Mouse (Mus musculus) activated CD4-positive, CD25-positive, alpha-beta regulatory T cell, adult 9 weeks (primary cell): ENCODE measurements around the gene Vmn1r39. TPM values are rescaled to one million over a fixed set of nuclear protein-coding genes. Genes with fewer than 3 reads are reported as not detected.

Source experiments
- polyA plus RNA-seq: library from polyadenylated mRNA; unstranded; fragments of 100-300 nt; shearing (Covaris generic); gene quantifications from one replicate; pipeline ENCODE4 v1.2.1, GENCODE M21; 2017

The Vmn1r39 gene
- polyA plus RNA-seq, result not detected

GRCm38 (mm10) chr6:66810509-66810908 lies at the start of gene Vmn1r39:
Gene Vmn1r39 (minus strand): TSS chr6:66810609.

GRCm38 (mm10) chr6:66782527-66782926 lies 27.9 kb downstream of the Vmn1r39 start, which contains the start of gene Vmn1r38:
Gene Vmn1r38 (minus strand): TSS chr6:66782627.

Other genes with a start within 250 kb of the Vmn1r39 start
- not detected for gene Vmn1r33, start 192.3 kb downstream of the Vmn1r39 start, polyA plus RNA-seq
- not detected for gene Vmn1r34, start 166.7 kb downstream of the Vmn1r39 start, polyA plus RNA-seq
- not detected for gene Vmn1r35, start 124.7 kb downstream of the Vmn1r39 start, polyA plus RNA-seq
- not detected for gene Vmn1r36, start 91.4 kb downstream of the Vmn1r39 start, polyA plus RNA-seq
- gene Vmn1r37, start 81.2 kb downstream of the Vmn1r39 start, polyA plus RNA-seq, result not detected
- gene Vmn1r38, start 28.0 kb downstream of the Vmn1r39 start, polyA plus RNA-seq, result 0.07 TPM
- 45.9 TPM for gene Gng12, start 85.8 kb upstream of the Vmn1r39 start, polyA plus RNA-seq
- gene Gadd45a, start 226.8 kb upstream of the Vmn1r39 start, polyA plus RNA-seq, result 14.5 TPM